Mouse (Mus musculus) fibroblast of lung, adult 2 months (primary cell): ENCODE results near the gene Lrrc3c.

Experiments
- DNase-seq: peaks from one replicate; pipeline ENCODE4 v3.0.0-alpha.2; 2011; ENCODE audit warnings: low read depth

Gene Lrrc3c

DNA sequence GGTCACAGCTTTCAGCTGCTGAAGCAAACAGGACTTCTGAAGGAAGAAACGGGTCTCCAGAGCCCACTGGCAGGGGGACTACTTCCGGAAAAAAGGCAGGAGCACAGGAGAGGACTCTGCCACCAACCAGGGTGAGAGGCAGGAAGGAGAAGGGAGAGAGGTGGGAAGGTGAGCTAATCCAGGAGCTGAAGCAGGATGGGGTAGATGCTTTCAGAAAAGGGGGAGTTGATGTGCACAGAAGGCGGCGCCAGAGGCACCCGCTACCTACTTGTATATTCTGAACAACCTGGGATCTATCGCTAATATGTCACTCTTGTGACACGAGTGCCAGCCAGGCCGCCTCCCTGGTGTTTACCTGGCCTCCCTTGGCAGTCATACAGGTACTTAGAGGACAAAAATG lies at the start of gene Lrrc3c:
Lrrc3c (plus strand) TSS at position 301 of the 400 bp plus-strand sequence.
- DNase-seq = no peak

DNA sequence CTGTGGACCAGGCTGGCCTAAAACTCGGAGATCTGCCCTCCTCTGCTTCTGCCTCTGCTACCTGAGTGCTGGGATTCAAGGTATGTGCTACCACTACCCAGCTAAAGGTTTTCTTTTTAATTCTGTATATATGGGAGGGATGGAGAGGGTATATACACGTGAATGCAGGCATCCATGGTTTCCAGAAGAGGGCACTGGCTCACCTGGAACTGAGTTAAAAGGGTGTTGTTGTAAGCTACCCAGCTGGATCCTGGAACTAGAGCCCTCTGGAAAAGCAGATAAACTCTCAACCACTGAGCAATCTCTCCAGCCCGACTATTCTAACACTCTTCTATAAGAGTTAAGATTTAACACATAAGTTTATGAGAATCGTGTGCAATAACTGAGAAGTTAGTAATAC lies 48.7 kb upstream of the Lrrc3c start:
- DNase-seq = no peak

DNA sequence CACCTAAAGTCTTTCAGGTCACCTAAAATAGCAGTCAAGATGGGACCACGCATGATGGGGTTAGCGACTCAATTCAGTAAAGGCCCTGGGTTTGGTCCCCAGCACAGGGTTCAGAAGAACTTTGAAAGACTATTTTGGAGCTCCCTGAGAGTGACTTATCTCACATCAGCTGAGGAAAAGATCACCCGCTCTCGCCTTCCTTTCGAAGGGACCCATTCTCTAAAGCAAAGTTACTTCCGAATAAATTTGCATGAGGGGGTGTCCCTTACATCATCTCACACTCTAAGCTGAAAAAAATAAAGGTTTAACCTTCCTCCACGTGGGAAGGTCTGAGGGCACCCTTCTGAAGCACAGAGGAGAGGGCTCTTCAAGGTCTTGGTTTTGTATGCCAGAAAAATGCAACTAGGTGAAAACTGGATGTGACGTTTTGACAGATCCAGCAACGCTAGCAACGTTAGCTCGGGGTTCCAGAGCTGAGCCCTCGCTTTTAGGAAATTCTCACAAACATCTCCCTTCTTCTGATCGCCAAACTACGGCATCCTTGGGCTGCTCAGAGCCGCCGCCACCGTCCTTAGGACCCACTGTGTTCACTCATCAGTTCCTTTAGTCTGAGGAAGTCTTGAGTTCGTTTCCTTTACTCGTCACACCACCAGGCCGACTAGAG lies 47.6 kb upstream of the Lrrc3c start:
- no peak for DNase-seq

DNA sequence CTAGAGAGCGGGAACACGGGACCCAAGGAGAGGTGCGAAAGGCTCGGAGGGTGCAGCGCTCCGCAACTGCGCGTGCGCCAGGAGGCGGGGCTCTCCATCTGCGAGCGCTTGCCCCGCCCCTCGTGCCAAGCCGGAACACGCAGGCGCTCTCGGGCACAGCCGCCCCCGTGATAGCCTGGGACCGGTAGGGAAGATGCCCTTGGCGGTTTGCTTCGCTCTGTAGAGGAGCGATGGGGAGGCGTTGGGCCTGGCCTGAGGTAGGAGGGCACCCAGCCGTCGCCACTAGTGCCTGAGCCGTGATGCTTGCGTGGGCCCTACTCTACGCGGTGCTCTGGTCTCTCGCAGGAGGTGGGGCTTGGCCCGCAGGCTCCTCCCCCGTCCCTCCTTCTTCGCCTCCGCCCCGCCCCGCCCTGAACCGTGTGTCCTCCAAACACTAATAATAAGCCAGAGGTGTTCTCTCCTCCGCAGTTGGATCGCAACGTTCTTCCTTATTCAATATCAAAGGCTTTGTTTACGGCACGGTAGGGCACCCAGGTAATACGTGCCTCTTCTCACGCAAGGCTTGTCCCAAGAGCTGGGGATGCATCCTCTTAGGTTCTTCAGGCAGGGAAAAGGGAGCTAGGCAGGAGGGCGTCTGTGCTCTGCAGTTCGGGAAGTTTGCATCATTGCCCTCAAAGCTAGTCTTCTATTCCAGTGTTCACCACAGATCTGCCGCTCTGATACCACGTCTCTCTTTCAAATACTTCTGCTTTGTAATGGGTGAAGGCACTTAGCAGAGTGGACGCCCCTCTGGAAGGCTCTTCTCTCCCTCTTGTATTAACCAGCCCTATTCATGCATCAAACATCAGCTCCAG lies 46.9 kb upstream of the Lrrc3c start, which contains the start of gene Zpbp2:
Zpbp2 (plus strand) TSS at position 123 of the 854 bp plus-strand sequence.
- DNase-seq = peak; percentile 60

DNA sequence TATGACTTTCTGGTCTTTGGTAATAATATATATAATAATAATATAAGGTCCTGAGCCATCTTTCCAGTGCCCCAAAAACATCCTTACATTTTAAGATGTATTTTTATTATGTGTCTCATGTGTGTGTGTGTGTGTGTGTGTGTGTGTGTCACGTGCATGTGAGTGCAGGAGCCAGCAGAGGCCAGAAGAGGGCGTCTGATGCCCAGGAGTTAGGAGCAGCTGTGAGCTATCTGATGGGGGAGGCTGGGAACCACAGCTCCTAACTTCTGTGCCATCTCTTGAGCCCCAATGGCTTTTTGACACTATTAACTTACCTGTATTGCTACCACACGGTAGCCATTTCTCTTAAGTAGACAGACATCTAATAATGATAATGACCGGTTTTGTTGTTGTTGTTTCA lies 44.1 kb upstream of the Lrrc3c start:
- no peak for DNase-seq

DNA sequence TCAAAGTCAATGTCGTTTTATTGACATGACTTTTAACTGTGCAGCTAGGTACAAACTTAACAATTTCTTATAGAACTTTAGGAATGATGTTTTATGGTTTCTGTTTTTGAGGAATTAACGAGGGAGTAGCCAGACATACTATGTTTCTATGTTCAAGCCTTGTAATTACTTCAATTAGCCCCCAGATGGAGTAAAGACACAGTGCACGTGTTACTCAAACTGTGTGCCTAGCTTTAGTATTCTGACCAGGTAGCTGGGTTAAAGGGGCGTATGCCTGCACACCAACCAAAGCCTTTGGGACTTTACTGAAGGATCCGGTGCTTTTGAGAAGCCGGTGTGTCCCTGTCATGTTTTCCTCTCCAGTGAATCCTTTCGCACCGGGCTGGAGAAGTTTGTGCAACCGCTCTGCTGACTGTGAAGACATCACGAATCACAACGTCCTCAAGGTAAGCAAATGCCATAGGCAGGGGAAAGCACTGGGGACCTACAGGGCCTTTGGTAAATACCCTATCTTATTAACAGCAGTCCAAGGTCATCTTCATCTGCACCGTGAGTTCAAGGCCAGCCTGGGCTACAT lies 42.9 kb upstream of the Lrrc3c start:
- DNase-seq = no peak

DNA sequence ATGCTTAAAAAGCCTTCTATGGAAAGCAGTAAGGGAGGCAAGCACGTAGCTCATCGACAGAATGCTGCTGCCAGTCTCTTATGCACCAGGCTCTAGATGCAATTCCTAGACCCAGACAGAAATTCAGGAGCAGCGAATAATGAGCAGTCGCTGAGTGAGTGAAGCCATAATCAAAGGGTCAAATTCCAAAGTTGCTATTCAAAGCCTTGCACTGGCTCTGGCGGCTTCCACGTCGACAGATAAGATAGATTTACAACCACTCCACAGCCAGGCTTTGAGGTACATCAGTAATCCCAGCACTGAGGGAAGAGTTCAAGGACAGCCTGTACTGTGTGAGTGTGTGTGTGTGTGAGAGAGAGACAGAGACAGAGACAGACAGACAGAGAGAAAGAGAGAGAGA lies 37.1 kb upstream of the Lrrc3c start:
- no peak for DNase-seq

DNA sequence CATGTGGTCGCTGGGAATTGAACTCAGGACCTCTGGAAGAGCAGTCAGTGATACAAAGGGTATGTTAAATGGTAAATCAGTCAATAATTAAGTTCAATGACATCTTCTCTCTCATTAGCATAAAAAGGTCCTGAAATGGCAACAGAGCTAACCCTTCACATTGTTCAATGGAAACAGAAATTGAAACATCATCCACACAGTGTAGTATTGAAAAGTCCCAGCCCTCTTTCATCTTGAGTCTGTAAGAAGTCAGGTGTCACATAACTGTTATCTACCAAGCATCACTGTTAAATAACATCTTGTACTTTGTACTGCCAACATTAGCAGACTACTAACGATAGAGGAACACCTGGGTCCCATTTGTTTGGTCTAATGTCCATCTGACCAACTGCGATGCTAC lies 35.1 kb upstream of the Lrrc3c start:
- no peak for DNase-seq

DNA sequence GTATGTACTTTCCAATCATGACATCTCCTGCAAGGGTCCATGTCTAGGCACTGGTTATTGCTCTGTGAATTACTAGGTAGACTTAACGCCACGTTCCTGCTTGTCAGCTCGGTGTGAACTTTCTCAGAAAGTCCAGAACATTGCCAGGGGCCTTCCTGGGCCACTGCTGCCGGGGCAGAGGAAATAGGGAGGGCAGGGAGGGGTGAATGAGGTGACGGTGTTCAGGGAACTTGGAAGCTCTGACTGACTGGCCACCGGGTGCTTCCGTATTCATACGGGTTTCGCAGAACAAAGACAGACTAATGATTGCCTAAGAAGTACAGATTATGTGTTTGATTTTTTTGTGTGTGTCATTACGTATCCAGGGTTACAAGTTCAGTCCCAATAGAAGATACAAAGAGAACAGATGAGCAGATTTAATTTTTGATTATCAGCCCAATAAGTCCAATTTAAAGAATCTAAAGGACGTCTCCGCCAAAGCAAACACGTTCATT lies 34.1 kb upstream of the Lrrc3c start:
- no peak for DNase-seq

DNA sequence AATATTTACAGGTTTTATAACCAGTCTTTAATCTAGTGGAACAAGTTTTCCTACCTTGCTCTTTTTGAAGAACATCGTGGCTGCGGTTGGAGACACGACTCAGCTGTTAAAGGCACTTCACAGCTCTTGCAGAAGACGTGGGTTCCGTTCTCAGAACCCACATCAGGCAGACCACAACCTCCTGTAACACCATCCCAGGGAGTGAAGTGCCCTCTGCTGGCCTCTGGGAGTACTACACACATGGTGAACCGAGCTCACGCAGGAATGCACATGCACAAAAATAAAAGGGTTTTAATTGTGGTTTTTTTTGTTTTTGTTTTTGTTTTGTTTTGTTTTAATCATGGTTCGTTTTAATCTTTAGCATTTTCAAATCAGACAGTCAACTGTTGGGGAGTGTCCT lies 29.8 kb upstream of the Lrrc3c start:
- no peak for DNase-seq

DNA sequence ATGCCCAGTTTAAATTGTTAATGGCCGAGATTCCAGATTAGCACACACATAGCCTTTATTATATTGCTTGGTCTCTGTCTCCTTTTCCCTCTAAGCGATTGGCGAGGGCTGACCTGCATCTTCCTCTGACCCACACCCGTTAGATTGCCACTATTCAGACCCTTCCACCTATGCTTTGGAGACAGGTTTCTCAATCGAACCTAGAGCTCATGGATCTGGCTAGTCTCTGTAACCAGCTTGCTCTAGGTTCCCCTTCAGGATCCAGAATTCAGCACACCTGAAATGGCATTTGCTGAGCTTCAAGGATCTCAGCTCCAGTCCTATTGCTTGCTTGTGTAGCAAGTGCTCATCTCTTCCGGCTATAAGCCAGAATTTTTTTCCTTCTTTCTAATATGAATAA lies 28.6 kb upstream of the Lrrc3c start:
- DNase-seq = no peak

DNA sequence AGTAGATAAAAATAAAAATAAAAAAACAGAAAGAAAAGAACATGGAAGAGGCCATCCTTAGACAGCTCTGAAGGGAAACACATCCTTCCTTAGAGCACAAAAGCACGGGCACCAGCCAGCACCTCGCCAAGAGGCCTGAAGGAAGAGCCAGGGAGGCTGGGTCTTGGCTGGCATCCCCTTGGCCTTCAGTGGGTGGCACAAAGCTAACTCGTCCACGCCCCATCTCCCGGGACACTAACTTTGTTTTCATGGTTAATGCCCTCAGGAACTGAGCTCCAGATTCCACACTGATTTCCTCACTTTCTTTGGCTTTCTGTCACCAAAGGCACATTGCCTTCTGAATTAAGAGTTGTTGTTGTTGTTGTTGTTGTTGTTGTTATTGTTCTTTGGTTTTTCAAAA lies 20.3 kb upstream of the Lrrc3c start:
- no peak for DNase-seq

DNA sequence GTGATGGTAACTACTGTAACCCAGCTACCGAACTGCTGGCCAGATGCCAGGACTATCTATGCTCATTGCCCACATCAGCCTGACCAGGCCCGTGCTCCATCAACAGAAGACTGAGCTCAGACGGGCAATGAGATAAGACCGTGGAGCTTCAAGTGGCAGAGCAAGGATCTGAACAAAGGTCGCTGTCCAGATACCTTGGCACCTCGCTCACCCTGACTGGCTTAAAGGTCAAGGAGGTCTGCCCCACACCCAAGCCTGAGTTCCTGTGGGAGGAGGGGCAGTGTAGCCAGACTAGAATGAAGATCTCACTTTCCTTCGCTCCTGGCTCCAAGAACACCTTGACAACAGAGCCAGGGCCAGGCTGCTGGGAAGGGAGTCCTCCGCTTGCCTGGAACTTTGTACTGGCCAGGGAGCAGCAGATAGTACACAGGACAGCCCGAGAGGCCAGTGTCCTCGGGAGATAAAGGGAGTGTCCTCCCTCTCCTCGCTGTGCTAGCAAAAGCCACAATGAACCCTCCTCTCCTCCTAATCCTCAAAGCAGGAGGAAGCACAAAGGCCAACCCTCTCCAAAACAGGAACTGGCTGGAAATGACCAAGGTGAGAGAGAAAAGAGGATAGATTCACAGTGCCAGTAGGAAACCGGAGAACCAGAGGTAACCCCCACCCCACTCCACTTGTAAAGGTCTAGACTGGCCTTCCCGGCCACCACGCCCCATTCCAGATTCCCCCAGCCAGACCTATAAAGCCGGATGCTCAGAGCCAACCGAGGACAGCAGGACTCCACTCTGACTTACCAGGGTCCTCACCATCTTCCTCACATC lies 17.6 kb upstream of the Lrrc3c start:
- DNase-seq = no peak

DNA sequence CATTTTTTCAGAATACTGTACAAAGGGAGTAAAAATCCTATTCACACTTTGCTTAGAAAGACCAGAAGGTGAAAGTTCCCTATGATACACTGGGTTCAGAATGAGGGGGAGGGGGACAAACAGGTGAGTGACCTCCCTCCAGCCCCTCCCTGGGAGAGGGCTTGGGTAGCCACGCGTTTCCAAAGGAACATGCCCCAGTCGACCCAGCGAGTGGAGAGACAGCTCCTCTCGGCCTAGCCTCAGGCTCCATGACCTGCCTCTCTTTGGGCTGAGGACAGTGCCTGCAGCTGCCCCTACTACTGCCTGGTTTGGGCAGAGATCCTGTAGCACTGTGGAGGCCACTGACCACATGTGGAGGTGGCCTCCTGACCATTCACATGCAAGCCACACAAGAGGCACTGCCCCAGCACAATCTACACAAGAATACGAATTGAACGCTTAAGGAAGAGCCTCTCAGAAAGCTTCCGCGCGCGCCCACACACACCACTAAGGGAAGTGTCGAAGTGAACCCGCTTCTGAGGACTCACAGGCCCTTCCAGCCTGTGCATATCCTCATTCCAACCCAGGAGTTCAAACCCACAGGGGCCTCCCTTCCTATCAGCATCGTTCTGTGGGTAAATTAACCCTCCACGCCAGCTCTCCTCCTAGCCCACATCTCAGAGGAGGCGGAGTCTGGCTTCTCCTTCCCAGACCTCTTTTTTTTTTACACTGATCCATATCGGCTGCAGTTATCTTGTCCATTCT lies 16.6 kb upstream of the Lrrc3c start:
- DNase-seq = no peak

DNA sequence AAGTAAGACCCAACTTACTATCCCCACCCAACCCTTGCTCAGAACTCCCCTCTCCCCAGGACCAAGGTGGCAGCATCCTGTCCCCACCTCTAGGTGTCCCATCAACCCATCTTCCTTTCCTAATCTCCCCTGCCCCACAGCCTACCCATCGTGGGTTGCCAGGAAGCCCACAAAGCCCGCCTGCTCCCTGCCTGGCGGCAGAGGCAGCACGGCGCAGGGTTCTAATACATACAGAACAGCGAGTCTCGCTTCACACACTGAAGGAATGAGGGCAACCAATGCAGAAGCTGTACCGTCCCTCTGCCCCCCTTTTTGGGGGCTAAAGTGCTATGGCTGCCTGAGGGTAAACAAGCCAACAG lies 16.1 kb upstream of the Lrrc3c start:
- no peak for DNase-seq

DNA sequence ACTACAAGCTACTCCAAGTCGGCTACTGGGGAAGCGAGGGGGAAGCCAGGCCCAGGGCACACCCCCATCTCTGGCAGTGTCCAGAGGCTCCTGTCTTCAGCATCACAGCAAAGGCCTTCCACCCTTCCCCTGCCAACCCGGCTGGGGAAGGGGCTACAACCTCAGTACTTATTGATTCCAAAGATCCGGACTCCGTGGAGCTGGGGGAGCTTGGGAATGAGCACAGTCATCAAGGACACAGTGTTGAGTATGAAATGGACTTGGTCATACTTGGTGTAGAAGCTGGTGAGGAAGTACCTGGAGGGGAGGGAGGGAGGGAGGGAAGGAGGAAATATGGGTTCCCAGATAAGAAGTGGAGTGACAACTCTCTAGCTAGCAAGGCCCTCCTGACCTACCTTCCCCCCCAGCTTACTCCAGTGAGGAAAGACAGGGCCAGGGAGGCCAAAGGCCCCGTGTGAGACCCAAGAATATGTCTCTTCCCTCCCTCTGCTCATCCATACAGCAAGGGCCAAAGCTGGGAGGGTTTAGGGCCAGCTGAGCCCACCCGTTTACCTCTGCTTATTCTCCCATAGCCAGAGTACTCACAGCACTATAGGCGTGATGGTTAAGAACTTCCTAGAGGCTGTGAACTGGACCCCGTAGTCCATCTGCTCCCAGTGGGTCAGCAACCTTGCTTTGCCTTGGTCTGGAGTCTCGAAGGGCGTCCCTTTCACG lies 15.4 kb upstream of the Lrrc3c start:
- no peak for DNase-seq

DNA sequence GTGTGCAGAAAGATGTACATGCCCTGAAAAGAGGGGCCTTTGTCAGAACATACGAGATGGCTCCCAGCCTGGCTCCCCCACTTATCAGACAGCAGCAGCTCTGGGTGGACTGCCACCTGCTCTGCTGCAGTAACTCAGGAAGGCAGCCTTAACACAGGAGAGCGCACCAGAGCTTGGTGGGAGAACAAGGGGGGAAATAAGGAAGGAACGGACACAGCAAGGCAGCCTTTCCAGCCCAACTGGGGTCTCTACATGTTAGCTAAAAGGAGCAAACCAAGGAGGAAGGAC lies 14.9 kb upstream of the Lrrc3c start:
- DNase-seq = no peak

DNA sequence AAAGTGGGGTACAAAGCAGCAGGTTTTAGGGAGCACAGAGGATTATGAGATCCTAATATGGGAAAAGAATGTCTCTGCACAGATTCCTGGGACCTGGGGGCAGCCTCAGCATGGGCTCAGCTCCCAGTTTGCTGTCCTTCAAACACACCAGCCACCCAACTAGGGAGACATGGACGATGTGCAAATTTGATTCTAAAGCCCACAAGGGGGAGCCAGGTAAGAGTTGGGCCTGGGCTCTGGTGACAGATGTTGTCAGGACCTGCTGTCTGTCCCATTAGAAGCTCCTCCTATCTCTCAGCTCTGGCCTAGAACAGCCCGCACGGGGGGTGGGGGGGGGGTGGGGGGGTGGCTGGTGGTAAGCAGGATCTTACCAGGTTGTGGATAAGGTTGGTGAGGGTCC lies 14.5 kb upstream of the Lrrc3c start:
- no peak for DNase-seq

DNA sequence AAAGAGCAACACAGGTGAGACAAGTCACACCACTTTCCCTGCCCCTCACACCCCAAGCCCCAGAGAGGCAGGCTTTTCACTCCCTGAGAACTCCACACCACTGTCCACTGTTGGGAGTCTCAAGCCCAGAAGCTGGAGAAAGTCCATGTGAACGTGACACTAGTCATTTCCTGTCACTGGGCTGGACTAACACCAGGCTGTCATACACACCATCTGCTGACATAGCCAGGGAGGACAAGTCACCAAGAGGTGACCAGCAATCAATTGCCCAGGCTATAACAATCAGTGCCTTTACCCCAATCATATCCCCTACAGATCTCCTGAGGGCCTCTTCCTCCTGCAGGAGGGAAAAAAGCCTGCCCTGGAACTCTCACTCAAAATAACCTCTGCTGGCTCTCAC lies 13.9 kb upstream of the Lrrc3c start:
- DNase-seq = no peak

DNA sequence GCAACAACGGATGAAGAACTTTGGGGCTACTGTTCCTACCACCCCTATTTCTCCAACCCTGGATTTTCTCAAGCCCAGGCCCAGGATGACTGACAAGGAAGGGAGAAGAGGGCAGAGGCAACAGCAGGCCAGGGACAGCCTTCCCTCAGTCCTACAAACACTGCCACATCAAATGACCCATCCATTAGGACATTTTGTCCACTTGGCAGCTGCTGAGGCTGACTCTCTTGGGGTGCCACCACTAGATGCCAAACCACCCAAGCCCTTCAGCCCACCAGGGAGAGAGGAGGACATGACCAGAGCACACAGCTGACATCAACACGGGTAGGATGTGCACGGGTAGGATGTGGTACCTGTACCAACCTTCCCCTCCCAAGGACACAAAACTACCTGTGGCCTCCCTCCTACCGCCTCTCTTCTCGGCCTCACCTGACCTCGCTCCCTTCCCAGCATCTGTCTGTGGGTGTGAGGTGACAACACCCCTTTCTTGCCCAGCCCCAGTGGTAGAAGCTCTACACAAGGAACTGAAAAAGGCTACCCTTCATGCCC lies 13.4 kb upstream of the Lrrc3c start:
- DNase-seq = no peak
